Mouse (Mus musculus) embryonic fibroblast, embryonic 13.5 days (primary cell): ENCODE results near the gene Gfer.

ENCODE experiments used
- CTCF ChIP-seq: IDR thresholded peaks from 2 replicates; pipeline ENCODE4 v1.5.1; 2011; ENCODE audit warnings: mild to moderate bottlenecking, control low read depth, low read length, moderate library complexity, borderline replicate concordance; ENCODE audit not compliant: insufficient read depth
- POLR2A ChIP-seq: IDR thresholded peaks from 2 replicates; pipeline ENCODE4 v1.6.1; 2011; ENCODE audit warnings: low read depth, mild to moderate bottlenecking, control low read depth, low read length, moderate library complexity

DNA sequence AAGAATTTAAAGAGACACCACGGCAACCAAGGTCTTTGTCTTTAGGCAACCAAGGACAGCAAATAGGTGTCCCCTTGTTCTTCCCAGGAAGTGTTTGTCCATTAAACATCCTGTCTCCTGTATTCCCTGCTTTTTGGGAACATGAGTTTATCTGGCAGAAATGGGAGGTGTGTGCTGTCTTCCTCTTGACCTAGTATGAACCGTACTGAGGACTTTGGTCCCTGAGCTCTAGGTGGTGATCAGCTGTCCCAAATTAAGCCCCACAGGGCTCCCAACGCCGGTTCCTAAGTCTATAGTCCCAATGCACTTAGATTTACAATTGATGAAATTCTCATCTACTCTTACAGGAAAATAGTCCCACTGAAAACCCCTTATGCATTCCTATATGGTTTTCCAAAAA lies 45.2 kb downstream of the Gfer start:
- TF ChIP-seq CTCF (no peak), POLR2A (no peak)
